Comparison of ENCODE assay signal across 7 mouse cellular contexts in the genomic region with DNA sequence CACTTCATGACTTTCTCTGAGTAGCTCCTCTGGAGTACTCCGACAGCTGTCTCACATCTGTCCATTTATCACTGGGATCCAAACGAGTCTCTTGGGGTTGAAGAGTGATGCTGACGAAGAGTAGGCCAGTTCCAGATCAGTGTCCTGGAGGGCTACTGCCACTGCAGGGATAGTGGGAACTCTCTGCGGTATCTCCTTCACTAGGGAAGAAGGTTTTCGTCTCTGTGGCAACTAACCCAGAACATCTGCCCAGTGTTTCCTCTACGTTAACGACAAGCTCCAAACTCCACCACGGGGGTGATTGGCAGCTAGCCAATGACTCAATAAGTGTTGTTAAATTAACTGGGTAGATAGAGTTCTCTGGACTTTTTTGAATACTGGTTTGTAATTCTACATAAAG.
DNase-seq lines count a peak whose midpoint lies in the region.

No protein-coding gene starts in this region.

- DNase-seq in ovary, adult 18-20 months (ENCODE audit: low spot score): peak; percentile 13
- no peak for DNase-seq in ovary, postnatal 10 days (ENCODE audit: low spot score)
- peak; percentile 40 to 46 for DNase-seq in gastrocnemius, adult 8-10 months (ENCODE audit: low spot score in 2 of 2)
- DNase-seq in kidney, postnatal 10 days: peak; percentile 62
- DNase-seq in testis, postnatal 10 days (ENCODE audit: low spot score): peak; percentile 54
- no peak for DNase-seq in embryo, embryonic 10.5 days (ENCODE audit: low spot score)
- no peak for DNase-seq in neural tube, embryonic 10.5 days (ENCODE audit: extremely low spot score, low spot score)

Comparison
In these comparisons a context has a peak if more than half of its experiments do, and no peak if none do; other contexts are left out.
1. DNase-seq: peak in ovary, adult 18-20 months (single experiment), gastrocnemius, adult 8-10 months (2 of 2), kidney, postnatal 10 days (single experiment) and testis, postnatal 10 days (single experiment); none in ovary, postnatal 10 days (single experiment), embryo, embryonic 10.5 days (single experiment) and neural tube, embryonic 10.5 days (single experiment).